Mouse (Mus musculus) right cerebral cortex, postnatal 36 days (tissue): ENCODE measurements around the gene Pik3ap1.

Source experiments
- DNase-seq, 2 experiments: peaks; one replicate each; pipeline ENCODE4 v3.0.0; 2022; ENCODE audit warnings: low spot score in 2 of 2, mixed read lengths in 1 of 2

Pik3ap1 gene

DNA sequence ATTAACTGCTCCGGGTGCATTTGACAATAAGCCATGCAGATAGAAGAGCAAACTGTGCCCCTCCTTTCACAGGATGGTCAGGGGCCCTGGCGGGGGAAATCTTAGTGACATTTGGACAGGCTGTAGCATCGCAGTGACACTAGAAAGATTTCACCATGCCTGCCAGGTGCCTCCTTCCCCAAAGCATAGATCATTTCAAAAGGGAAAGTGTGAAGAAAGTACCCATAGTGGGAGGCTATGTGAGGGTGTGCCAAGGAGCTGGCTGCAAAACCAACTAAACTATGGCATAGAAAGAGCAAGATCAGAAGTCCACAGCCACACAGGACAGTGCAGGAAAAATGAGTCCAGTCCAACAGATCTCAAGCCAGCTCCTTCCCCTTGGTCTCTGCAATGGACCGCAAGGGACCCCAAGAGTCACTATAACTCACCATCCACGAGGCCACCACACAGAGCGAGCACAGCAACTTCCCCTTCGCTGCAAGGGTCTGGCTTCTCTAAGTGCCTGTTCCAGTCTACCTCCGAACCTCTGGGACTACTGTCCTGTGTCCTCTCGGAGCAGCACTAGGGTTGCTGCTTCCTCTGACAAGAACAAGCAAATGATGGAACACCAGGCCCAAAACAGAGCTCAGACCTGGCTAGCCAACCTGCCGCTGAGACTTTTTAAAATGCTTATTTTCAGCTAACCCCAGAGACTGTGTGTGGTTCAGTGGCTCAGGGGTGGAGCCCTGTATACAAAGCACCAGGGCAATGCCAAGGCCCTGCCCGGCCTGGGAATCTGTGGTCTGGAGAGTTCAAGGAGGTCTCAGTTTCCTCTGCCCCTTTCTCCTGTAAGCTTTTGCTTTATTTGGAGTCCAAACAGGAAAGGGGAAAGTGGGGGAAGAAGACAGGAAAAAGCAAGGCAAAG, 15.1 kb downstream of the Pik3ap1 start:
- DNase-seq = no peak

DNA sequence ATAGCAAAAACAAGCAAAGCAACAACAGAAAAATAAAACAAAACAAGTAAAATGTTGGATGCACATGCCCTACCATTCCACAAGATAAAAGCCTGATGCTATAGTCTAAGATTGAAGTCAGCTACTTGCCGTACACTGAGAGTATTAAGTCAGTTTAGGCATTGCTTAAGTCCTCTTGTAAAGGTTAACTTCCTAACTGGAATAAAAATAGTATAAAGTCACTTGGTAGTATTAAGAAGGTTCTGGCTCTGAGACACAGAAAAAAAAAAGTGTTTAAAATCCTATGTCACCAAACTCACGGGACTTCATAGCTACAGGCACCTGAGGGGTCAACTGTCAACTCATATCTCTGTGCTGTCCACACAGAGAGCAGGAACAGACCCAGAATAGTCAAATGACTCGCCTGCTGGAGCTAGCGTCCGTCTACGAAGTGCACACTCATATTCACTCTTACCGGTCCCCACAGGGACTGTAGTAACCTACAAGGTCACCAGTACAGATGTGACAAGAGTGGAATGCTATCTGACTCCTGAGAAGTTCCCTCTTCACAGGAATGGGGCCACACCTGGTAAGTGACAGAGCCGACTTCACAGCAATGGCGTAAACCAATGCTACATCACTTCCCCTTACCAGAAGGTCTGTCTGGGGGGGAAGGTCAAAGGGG, 17.9 kb downstream of the Pik3ap1 start:
- DNase-seq = no peak

DNA sequence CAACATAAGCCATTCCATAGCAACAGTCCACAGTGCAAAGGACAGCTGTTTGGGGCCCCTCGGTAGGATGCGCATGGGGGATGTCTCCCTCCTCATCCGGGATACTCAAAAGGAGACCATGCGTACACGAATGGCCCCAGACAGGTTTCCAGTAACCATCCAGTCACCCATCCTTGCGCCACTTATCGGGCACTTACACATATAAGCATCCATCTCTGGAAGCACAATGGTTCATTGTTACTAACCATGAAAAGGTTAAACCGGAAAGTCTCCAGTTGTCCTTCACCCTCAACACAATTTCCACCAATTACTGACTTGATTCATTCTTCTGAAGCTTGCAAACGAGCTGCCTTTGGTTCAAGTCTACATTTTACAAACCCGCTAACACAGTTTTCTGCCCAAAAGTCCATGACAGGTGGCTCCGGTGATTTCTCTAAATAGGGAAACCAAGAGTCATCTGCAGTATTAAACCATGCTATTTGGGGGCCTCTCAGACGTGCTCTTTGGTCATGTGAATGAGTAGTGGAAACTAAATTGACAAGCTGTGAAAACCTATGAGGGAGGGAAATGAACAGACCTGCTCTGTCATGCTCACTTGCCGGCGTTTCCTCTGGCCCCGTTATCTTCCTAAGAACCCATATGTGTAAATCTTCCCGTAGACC, 18.6 kb downstream of the Pik3ap1 start:
- no peak for DNase-seq

DNA sequence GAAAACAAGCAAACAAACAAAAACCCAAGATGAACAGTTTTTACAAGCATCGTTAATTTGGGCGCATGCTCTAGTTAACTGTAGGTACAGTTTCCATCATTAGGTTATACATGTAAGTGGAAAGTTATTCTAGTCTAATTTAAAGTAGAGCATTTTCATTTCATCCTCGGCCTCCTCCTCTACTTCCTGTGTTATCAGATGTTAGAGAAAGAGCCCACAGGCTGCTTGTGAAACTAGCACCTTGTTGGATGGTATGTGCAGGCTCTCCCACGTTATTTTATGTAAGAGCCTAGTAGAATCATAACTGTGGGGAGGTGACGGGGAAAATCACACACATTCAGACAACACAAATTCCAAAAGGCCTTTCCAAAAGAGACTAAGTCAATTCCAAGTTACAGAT, 19.3 kb downstream of the Pik3ap1 start:
- no peak for DNase-seq

DNA sequence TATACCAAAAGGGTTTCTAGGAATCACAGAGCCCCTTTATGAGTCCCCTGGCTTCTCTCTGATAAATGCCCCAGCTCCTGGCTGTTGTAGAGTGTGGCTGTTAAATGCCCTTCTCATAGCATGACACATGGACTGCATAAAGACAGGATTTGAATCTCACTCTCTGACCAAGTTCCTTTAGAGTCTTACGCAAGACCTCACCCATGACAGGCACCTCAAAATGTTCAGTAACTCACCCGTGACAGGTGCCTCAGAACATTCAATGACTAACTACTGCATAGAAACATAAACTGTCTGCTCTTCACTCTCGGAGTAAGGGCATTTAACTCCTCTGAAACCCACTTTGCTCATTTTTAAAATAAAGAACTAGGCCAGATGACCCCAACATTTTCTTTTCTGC, 20.4 kb downstream of the Pik3ap1 start:
- no peak for DNase-seq

DNA sequence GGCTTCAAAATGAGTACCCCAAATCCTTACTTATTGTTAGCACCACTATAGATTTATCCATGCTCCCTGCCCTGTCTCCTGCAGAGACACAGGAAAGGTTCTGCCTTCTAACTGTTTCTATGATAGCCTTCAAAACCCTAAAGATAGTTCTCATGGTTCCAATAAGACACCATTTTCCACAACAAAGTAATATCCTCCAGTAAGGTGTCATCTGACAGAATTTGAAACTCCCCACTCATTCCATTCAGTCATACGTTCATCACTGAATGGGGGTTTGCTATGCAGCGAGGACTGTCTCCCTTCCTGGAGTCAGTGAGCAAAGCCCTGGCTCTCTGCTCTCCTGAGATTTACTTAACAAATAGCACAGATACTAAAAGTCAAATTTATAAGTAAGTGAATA, 21.9 kb downstream of the Pik3ap1 start:
- no peak for DNase-seq

DNA sequence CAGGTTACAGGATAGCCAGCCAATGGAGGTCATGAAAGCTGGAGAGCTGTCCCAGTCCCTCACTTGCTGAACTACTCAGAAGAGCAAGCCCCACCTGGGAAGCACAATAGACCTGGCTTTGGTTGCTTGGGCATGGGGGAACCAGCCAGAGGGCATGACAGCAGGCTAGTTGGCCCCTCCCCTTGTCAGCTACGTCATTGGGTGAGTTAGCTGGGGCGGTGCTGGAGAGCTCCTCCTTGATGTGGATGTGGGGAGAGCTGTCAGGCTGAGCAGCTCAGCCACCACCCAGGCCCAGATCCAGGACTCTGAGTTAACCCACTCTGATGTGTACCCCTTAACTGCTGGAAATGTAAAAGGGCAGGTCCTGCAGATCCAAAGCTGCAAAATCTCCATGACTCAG, 24.4 kb downstream of the Pik3ap1 start:
- DNase-seq = no peak

DNA sequence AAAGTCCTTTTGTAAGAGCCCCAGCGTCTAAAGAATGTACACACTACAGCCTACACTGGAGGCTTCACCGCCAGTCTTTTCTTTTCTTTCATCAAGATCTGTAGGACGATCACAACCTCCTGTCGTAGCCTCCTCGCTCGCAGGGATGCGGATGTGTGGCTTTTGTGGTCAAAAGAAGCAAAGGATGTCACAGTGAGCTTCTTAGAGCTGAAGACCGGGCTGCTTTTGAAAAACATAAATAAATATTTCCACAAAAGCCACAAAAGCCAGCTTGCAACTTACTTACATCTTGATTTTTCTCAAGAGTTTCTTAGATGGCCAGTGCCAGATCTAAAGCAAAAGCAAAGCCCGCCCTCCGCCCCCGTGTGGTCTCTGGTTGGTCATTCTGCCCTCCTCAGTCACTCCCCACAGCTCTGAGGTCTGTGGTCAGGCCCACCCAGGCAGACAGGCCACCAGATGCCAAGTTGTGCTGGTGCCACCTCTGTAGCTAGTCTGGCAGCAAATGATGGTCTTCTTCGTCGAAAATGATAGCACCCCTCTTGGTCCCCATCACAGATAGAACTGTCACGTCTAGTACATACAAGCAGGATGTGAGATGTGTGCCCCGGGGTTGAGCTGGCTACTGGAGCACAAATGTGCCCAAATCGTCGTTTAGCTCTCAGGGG, 30.5 kb downstream of the Pik3ap1 start:
- no peak for DNase-seq

DNA sequence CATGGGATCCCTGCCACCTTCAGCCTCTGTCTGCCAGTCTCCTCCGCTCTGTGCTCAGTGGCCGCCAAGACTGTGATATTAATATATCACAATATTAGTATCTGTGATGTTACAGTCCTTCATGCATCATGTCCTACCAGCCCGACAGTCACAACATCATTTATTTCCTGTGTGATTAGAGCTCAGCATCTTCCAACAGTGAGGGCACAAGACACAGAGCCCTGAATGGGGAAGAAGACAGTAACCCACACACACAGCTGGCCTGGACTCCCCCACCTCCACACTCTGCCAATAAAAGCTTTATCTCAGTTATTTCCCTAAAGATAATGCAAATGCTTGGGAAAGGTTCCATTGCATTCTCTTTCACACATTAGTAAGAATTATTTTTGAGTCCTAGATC, 35.3 kb downstream of the Pik3ap1 start:
- DNase-seq = no peak

DNA sequence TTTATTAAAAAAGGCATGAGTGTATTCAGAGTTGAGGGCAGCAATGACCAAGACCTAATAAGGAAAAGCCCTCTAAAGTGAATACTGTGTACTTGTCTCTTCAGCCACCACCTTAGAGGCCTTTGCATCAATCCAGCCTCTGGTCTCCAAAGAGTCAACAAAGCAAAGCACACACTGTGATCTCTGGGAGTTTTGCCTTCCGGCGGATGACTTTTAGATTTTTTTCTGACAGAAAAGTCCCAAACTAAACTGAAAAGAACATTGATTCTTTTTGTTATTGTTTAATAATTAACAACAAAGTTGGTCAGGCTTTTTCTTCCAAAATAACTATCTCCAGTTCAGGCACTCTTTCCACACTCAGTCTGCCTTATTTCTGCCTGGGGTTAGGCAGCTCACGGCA, 36.7 kb downstream of the Pik3ap1 start:
- no peak for DNase-seq

DNA sequence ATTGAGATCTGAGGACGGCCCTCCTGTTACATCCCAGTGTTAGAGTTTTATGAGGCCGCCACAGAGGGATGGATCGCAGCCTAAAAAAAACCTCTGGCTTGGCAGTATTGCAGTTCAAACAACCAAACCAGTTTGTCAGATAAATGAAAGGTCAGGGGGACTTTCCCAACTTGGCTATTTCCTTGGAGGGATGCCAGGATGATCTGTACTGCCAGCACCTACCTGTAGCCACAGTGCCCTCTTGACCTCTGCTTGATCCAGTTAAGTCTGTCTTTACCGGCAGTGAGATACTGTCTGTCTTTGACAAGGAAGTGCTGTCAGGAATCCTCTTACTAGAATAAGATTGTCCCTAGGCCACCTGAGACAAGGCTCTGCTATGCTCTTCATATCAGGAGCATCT, 37.6 kb downstream of the Pik3ap1 start:
- no peak for DNase-seq

DNA sequence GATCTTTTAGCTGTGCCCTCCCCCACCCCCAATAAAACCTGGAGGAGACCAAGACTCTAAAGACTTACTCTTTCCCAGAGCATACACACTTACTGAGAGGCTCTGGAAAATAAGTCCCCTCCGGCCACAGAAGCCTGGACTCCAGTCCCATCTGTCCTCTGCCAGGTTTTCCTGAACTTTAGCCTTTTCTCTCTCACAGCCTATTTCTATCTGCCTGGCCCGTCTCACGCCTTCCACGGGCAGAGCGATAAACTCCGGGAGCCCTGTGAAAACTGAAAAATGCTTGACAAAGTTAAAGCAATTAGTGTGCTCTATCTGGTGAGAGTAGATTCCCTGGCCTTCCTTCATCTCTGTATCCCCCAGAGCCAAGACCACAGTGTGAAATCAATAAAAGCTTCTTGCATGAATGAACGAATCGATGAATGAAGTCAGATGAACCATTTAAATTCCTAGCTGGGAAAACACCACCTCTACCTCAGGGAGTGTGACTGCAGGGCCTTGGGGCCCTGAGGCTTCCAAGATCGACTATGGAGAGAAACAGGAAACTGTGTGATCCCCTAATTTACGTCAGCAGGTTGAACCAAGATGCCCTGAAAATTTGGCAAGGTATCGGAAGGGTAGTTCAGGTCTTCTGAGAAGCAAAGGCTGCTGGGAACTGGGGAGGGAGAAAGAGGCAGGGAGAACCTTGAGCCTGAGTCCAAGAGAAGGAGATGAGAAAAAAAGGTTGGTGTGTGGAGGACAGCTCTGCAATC, 38.6 kb downstream of the Pik3ap1 start:
- no peak for DNase-seq

DNA sequence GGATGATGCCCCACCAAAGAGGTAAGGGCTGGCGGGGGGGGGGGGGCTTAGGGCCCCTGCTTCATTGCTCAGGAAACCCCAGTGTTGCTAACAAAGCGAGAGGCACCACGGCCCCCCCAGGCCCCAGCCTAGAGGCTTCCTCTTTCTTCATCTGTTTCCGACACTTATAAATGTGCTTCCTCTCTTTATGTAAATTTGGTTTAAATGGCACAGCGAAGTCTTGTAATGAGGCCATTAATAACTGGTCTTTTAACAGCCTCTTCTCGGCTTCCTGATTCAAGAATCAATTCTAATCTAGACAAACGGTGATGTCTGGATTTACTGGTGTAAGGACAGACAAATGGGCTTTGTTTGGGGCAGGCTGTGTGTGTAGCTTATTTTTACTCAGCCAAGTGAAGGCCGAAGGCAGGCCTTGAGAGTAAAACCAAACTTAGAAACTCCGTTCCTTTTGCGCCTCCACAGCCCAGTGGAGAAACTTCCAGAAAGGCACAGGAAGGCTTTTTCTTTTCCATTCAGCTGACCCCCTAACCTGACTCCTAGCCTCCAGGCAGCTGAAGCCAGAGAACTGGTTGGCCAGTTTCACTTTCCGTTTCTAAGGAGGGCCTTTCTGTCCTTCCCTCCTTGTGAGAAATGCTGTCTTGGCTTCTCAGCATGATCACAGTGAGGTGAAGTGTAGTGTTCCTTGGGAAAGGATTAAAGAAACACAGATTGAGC, 39.7 kb downstream of the Pik3ap1 start:
- DNase-seq = no peak

DNA sequence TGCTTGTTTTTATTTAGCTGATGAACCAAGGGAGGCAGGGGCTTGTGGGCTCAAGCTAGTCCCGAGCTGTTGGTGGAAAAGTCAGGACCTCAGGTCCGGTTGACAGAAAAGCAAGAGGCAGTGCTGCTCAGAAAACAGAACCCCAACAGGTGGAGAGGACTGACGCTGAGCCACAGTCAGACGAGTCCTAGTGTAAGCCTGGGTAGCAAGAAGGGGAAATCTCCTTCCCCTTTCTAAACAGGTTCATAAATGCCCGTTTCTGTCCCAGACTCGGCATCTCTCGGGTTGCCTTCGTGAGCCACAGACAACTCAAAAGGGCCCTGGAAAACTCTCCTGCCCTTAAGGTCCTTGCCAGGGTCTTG, 40.3 kb downstream of the Pik3ap1 start:
- DNase-seq = no peak

DNA sequence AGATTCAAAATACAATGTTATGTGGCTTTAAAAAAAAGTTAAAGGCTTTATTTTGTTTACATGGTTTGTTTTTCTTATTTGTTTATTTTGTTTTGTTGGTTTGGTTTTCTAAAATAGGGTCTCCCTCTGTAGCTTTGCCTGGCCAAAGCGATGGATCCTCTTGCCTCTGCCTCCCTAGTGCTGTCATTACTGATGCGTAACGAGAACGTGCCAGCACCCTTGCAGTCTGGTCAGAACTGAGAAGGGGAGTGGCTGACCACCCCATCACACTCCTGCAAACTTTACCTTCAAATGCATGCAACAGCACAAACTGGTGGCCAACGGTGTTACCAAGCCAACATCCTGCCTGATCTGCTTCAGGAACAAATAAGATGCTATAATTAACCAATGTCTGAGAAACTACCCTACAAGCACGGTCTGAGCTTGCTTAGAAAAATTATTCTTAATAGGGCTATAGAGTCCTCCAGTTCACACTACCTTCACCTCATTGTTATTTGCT, 42.3 kb downstream of the Pik3ap1 start:
- no peak for DNase-seq

DNA sequence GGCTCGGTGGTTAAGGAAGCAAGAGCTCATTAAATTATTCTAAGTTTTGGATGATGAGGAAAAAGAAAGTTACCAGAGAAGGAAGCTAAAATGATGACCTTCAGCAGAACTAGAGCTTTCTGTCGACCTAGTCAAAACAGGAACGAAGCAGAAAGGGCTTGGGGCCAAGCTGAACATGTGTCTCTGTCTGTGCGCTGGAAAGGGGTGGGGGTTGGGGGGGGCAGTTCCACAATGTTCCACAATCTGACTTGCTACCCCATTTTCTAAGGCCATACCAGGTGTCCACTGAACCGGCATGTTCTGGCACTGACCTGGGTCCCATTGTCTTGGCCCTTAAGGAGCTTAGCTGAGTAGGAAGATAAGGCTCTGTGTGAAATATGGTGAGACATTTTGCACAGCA, 43.2 kb downstream of the Pik3ap1 start:
- no peak for DNase-seq

DNA sequence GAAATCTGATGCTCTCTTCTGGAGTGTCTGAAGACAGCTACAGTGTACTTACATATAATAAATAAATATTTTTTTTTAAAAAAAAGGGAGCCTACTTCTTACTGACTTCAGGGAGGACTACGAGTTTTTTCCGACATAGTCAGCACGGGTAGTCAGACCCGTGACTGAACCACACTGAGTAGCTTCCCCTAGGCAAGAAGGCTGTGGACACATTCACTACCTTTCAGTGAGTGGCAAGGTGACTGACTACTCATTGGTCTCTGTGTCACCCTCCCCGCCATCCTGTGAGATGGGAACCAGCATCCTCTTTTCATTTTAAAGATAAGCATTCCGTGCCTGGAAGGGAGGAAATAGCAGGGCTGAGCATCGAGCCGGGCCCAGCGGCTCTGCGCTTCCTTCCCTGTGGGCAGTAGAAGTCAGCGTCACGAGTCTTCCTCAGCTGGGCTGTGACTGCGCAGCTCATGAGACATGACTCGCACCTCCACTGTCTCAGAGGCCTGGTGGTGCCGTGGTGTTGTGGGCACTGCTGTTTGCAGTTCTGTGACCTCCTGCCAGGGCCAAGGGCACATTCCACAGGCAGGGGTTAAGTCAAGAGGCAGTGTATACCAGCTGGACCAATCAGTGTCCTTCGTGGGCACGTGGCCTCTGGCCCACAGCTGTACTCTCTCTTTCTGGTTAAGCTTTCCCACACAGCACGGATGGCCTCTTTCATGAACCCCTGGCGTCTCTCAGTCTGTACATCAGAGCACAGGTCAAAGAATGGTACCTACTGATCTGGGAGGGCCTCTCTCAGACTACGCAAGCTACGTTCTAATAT, 45.7 kb downstream of the Pik3ap1 start:
- peak in 1 of 2 experiments; percentile 16 for DNase-seq

DNA sequence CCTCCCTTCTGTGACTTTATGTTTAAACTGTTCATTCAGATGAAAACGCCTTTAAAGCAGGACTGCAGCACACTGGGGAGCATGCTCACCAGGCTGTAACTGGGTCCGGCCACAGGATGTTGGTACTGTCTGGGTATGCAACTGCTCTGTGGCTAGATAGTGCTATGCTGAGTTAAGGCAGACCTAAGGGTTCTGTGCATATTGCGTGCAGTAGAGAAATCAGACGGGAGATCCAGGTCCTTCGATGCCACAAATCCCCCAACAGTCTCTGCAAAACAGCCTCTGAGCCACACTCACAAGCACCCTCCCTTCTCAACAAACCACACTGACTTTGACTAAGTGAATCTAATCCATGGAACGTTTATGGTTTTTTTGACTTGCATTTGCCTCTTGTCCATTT, 46.5 kb downstream of the Pik3ap1 start:
- no peak for DNase-seq

DNA sequence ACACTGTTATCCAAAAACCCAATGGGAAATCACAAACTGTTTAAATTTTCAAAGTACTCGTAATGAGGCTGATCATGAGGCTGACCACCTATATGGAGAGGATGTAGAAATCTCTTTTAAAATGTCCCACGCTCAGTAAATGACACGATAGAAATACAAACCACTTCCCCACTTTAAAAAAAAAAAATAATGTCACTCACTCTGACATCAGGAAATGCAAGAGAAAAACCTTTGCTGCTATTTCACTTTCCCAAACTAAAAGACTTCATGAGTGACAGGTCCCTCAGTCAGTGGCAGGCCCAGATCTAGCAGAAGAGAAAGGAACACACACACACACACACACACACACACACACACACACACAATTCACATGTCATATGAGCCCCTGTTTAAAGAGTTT, 49.2 kb downstream of the Pik3ap1 start:
- no peak for DNase-seq

DNA sequence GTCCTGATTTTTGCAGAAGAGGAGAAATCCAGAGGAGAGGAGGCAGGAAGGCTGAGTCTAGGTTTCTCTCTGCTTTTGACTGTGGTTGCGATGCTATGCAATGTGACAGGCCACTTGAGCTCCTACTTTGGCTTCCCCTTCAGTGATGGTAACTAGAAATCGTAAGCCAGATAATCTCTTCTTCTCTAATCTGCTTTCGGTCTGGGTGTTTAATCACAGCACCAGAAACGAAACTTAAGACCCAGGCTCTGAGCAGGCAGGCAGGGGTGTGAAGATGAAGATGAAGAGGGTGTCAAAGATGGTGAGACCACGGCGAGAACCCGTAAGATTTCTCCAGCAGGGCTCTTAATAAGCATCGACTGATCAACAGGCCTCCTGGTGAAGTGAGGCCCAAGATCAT, 51.9 kb downstream of the Pik3ap1 start:
- DNase-seq = no peak
